Mouse (Mus musculus) E14TG2a.4 (cell line): Measurements from ENCODE around the gene Lat2.

ENCODE experiments used
- CTCF ChIP-seq: conservative IDR thresholded peaks from 2 replicates; pipeline ENCODE4 v1.5.1; 2014; ENCODE audit warnings: low read length
- POU5F1 ChIP-seq: IDR thresholded peaks from 2 replicates; pipeline ENCODE4 v1.6.1; 2014; ENCODE audit warnings: low read length, borderline replicate concordance

GRCm38 (mm10) chr5:134568964-134569491 is 45.8 kb downstream of the Lat2 start:
- TF ChIP-seq CTCF, result no peak
- no peak for TF ChIP-seq POU5F1
